Mouse (Mus musculus): ENCODE results near the gene Krtdap. TPM values are rescaled to one million over a fixed set of nuclear protein-coding genes. Genes with fewer than 3 reads are reported as not detected.

Krtdap gene
- polyA plus RNA-seq, 1 experiment from 2014 or later = not detected

DNA sequence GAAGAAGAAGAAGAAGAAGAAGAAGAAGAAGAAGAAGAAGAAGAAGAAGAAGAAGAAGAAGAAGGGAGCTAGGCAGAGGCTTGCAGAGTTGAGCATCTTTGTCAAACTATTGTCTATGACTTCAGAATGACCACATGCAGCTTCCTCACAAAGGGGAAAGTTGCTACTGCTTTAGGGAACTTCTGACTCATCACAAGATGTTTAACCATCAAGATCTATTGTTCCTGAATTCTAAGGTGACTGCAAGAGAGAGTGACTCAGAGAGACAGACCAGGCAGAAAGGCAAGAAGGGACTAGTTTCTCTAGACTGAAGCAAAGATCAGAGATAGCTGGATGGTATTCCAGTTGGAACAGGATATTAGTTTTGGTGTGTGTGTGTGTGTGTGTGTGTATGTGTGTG lies 7.2 kb downstream of the Krtdap start:
- Histone ChIP-seq H3K9ac (replicated peaks) (no peak overlapping the region), H3K27ac (replicated peaks) (no peak overlapping the region), H3K9me3 (no peaks in the 10 kb centered on the region), H3K4me3 (no peak overlapping the region), H3K4me1 (no peaks in the 10 kb centered on the region), H3K4me2 (replicated peaks) (no peak overlapping the region), H3K27me3 (no peaks in the 10 kb centered on the region), H3K36me3 (no peaks in the 10 kb centered on the region)
- no peak for ATAC-seq (ENCODE audit: low FRiP score, low read depth)

- Histone ChIP-seq H3K4me3 (no peak overlapping the region), H3K9ac (replicated peaks) (no peak overlapping the region)
- 69% methylated on average over 1 of the region's 1 CpGs for WGBS
Observed at GRCm38 (mm10) chr7:30796790-30797189, 9.1 kb downstream of the Krtdap start.

GRCm38 (mm10) chr7:30800653-30801052 lies 13.0 kb downstream of the Krtdap start:
- ATAC-seq (ENCODE audit: low FRiP score, low read depth) = no peak
- Histone ChIP-seq H3K9me3 (peaks cover 6% of the 10 kb centered on the region; the same call in 1 of the 2 replicates), H3K4me3 (no peak overlapping the region), H3K4me1 (no peaks in the 10 kb centered on the region), H3K36me3 (no peaks in the 10 kb centered on the region), H3K9ac (replicated peaks) (no peak overlapping the region), H3K4me2 (replicated peaks) (no peak overlapping the region), H3K27ac (replicated peaks) (no peak overlapping the region), H3K27me3 (no peaks in the 10 kb centered on the region)

More at GRCm38 (mm10) chr7:30796790-30797189, 9.1 kb downstream of the Krtdap start:
- H3K27ac ChIP-seq (replicated peaks) = no peak overlapping the region
- H3K4me2 ChIP-seq (replicated peaks) = no peak overlapping the region
- H3K36me3 ChIP-seq = no peaks in the 10 kb centered on the region
- no peaks in the 10 kb centered on the region for H3K4me1 ChIP-seq
- peaks cover 6% of the 10 kb centered on the region; the same call in 1 of the 2 replicates for H3K9me3 ChIP-seq
- no peak for ATAC-seq (ENCODE audit: low FRiP score, low read depth)
- H3K27me3 ChIP-seq = no peaks in the 10 kb centered on the region

DNA sequence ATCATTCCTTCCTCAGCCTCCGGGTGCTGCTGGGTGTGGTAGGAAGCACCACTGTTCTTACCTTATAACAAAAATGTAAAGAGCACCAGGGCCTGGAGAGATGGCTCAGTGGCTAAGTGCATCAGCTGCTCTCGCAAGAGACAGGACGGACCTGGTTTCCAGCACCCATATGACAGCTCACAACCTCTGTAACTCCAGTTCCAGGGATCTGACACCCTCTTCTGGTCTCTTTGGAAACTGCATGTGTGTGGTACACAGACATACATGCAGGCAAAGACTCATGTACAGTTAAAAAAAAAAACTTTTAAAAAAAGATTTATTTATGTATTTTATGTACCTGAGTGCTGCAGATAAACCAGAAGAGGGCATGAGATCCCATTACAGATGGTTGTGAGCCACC lies 15.6 kb downstream of the Krtdap start:
- Histone ChIP-seq H3K4me1 (no peaks in the 10 kb centered on the region), H3K27me3 (no peaks in the 10 kb centered on the region), H3K27ac (replicated peaks) (no peak overlapping the region), H3K4me3 (no peak overlapping the region), H3K36me3 (no peaks in the 10 kb centered on the region), H3K9ac (replicated peaks) (no peak overlapping the region), H3K9me3 (peaks cover 6% of the 10 kb centered on the region; the same call in 1 of the 2 replicates), H3K4me2 (replicated peaks) (no peak overlapping the region)
- 94% methylated on average over 3 of the region's 3 CpGs for WGBS
- ATAC-seq (ENCODE audit: low FRiP score, low read depth) = no peak

DNA sequence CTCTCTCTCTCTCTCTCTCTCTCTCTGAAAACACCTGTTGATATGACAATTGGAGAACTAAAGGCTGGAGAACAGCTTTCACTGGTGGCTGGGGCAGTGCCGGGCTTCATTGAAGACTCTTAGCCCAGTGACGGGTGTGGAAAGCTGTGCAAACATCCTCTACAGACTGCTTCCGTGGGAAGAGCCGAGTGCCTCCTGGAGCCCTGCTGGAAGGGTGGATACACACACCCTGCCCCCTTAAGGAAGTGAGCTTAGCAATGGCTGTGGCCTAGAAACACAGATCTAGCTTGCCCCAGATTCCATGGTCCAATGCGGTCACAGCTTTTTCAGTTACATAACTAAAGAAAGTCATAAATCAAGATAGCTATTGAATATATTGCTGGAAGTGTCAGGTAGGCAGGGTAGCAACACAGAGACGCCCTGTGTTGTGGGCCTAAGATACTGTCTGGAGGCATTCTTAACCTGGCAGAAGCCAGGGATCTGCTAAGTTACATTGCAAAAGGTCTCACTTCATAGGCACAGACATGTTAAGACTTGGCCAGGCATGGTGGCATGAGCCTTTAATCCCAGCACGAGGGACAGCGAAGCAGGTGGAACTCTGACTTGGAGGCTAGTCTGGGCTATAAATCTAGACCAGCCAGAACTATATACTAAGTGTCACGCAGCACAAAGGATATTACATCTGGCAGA lies 16.5 kb downstream of the Krtdap start:
- WGBS = 85% methylated on average over 9 of the region's 9 CpGs
- Histone ChIP-seq H3K4me2 (replicated peaks) (no peak overlapping the region), H3K4me1 (no peaks in the 10 kb centered on the region), H3K36me3 (no peaks in the 10 kb centered on the region), H3K4me3 (no peak overlapping the region), H3K27ac (replicated peaks) (no peak overlapping the region), H3K9ac (replicated peaks) (no peak overlapping the region), H3K9me3 (peaks cover 6% of the 10 kb centered on the region; the same call in 1 of the 2 replicates), H3K27me3 (no peaks in the 10 kb centered on the region)
- no peak for ATAC-seq (ENCODE audit: low FRiP score, low read depth)

- Histone ChIP-seq H3K27ac (replicated peaks) (no peak overlapping the region), H3K4me1 (no peaks in the 10 kb centered on the region), H3K36me3 (no peaks in the 10 kb centered on the region), H3K9ac (replicated peaks) (no peak overlapping the region), H3K9me3 (no peaks in the 10 kb centered on the region), H3K4me3 (no peak overlapping the region), H3K27me3 (no peaks in the 10 kb centered on the region), H3K4me2 (replicated peaks) (no peak overlapping the region)
- 50% methylated on average over 6 of the region's 6 CpGs for WGBS
- no peak for ATAC-seq (ENCODE audit: low FRiP score, low read depth)
Observed at GRCm38 (mm10) chr7:30805924-30806323, 18.2 kb downstream of the Krtdap start.

DNA sequence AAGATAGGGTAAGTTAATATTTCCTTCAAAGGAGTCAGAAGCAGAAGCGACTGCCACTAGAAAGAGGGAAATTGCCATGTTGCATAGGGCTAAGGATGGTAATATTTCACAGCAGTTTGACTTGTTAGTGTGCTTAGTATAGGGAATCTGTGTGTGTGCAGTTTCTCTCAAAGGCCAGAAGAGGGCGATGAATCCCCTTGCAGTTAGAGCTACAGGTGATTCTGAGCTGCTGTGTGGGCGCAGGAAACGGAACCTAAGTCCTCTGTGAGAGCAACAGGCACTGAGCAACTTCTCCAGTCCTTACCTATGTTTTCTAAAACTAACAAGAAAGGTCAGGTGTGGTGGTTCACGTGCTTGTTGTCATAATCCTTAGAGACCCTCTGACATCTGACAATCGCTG lies 22.6 kb downstream of the Krtdap start:
- WGBS = 57% methylated on average over 6 of the region's 6 CpGs
- H3K36me3 ChIP-seq = no peaks in the 10 kb centered on the region
- H3K9ac ChIP-seq (replicated peaks) = no peak overlapping the region
- no peaks in the 10 kb centered on the region for H3K27me3 ChIP-seq
- H3K4me2 ChIP-seq (replicated peaks) = no peak overlapping the region
- no peak overlapping the region for H3K4me3 ChIP-seq
- no peaks in the 10 kb centered on the region for H3K4me1 ChIP-seq
- ATAC-seq (ENCODE audit: low FRiP score, low read depth) = no peak
- H3K27ac ChIP-seq (replicated peaks) = no peak overlapping the region
- no peaks in the 10 kb centered on the region for H3K9me3 ChIP-seq

DNA sequence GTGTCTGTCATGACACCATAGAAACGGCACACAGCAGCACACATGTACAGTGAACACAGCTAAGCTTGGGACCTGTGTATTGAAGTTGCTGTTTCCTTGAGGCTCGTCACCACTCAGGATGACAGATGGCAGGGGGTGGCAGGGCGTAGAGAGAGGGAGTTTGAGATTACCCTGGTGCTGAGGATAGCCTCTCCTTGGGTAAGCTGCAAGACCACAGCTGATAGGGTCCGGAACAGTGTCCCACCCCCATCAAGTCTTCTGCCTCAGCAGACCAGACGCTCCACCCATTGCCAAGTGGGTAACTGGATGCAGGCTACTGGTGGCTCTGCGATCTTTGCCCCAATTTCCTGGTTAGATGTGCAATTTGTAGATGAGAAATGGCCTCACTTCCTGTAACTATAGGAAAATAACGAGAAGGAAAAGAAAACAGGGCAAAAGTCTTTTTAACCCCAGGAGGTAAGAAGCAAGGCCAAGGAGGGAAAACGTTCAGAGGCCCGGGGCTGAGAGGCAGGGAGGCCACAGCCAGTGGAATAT lies 24.1 kb downstream of the Krtdap start:
- H3K4me3 ChIP-seq = no peak overlapping the region
- no peaks in the 10 kb centered on the region for H3K9me3 ChIP-seq
- H3K9ac ChIP-seq (replicated peaks) = no peak overlapping the region
- ATAC-seq (ENCODE audit: low FRiP score, low read depth) = no peak
- H3K27me3 ChIP-seq = no peaks in the 10 kb centered on the region
- H3K4me2 ChIP-seq (replicated peaks) = no peak overlapping the region
- no peaks in the 10 kb centered on the region for H3K4me1 ChIP-seq
- H3K36me3 ChIP-seq = no peaks in the 10 kb centered on the region
- WGBS = 72% methylated on average over 9 of the region's 9 CpGs
- no peak overlapping the region for H3K27ac ChIP-seq (replicated peaks)

DNA sequence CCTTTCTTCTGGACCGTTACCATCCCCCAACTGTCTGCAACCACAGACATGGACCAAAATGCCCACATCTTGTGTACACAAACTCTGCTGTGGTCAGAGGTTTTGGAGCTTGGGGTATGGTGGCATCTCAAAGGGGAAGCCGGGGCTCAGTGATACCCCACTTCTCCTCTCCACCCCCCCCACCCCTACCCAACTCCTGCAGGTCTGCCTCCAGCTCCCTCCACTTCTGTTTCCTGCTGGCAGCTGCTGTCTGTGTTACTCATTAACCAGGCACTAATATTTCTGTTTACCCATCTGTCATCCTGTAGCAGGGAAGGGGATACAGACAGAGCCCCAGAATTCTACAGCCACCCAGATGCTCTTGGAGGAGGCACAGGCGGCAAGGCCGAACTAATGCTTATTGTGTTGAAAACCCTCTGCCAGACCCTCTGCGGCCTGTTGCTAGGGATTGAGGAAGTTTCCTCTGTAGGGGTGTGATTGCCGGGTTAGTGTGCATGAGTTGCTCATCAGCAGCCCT lies 24.7 kb downstream of the Krtdap start:
- Histone ChIP-seq H3K4me1 (no peaks in the 10 kb centered on the region), H3K9me3 (no peaks in the 10 kb centered on the region), H3K27me3 (no peaks in the 10 kb centered on the region), H3K4me2 (replicated peaks) (no peak overlapping the region), H3K36me3 (no peaks in the 10 kb centered on the region), H3K27ac (replicated peaks) (no peak overlapping the region), H3K9ac (replicated peaks) (no peak overlapping the region), H3K4me3 (no peak overlapping the region)
- ATAC-seq (ENCODE audit: low FRiP score, low read depth) = no peak
- WGBS = 79% methylated on average over 6 of the region's 6 CpGs

DNA sequence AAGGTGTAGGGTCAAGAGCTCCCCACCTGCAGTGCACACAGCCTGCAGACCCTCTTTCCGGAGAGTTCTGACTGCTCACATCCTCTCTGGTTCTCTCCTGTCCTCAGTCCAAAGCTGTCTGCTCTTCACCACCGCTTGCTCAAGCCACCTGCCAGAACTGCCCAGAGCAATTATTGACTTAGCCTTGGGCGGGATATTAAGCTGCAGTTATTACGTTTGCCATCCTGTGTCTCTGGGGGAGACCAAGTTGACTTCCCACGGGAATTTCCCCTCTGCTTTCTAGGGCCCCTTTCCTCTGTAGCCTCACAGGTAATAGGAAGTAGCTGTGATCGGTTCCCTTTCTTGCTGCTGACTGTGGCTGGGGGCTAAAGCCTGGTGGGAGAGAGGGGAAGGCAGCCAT lies 32.4 kb downstream of the Krtdap start:
- Histone ChIP-seq H3K4me3 (no peak overlapping the region), H3K27ac (replicated peaks) (no peak overlapping the region), H3K9me3 (no peaks in the 10 kb centered on the region), H3K4me2 (replicated peaks) (no peak overlapping the region), H3K9ac (replicated peaks) (no peak overlapping the region), H3K36me3 (no peaks in the 10 kb centered on the region), H3K4me1 (no peaks in the 10 kb centered on the region), H3K27me3 (no peaks in the 10 kb centered on the region)
- WGBS = 71% methylated on average over 6 of the region's 6 CpGs
- ATAC-seq (ENCODE audit: low FRiP score, low read depth) = no peak

DNA sequence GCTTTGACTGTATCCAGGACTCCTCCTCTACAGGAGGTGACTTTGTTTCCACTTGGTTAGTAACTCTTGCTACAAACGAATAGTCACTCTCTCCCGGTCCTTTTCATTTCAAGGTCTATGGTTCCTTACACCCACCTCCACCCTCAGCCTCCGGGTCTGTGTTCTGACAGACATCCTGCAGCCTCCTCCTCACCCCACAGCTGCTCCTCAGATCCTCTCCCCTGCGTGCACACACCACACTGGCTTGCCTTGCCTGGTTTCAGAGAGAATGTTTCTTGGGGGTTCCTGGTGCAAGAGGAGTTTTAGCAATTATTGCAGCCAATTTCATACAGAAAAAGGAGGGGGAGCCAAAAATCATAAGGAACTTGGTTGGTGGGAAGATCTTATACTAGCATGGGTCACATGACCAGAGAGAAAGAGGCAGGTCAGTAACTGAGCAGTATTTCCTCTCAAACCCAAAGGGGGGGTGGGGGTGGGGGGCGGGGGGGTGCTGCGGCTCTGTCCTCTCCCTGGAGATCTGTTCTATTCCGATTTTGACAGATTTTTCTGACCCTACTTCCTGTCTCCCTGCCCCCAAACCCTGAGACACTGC lies 33.3 kb downstream of the Krtdap start:
- no peak overlapping the region for H3K4me2 ChIP-seq (replicated peaks)
- no peak overlapping the region for H3K27ac ChIP-seq (replicated peaks)
- no peaks in the 10 kb centered on the region for H3K27me3 ChIP-seq
- H3K9ac ChIP-seq (replicated peaks) = no peak overlapping the region
- no peak overlapping the region for H3K4me3 ChIP-seq
- no peaks in the 10 kb centered on the region for H3K36me3 ChIP-seq
- 71% methylated on average over 7 of the region's 7 CpGs for WGBS
- H3K4me1 ChIP-seq = no peaks in the 10 kb centered on the region
- H3K9me3 ChIP-seq = no peaks in the 10 kb centered on the region
- ATAC-seq (ENCODE audit: low FRiP score, low read depth) = no peak

DNA sequence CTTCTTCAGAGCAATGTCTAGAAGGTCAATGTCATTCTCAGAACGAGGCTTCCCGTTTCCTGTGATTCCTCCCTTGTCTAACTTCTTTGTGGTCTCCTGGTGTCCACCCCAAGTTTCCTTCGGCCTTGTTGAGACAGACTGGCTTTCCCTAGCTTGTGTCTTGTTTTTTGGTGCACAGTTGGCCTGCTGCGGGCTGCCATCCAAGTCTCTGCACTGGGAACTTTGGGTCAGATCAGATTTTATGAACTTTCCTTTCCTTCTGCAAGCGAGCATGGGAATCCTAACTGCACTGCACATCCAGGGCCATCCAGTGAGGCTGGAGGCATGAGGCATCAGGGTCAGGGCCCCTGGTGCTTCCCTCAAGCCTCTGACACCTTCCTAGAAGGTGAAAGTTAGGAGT lies 33.8 kb downstream of the Krtdap start:
- Histone ChIP-seq H3K4me2 (replicated peaks) (no peak overlapping the region), H3K9ac (replicated peaks) (no peak overlapping the region), H3K9me3 (no peaks in the 10 kb centered on the region), H3K4me3 (no peak overlapping the region), H3K27me3 (no peaks in the 10 kb centered on the region), H3K27ac (replicated peaks) (no peak overlapping the region), H3K4me1 (no peaks in the 10 kb centered on the region), H3K36me3 (no peaks in the 10 kb centered on the region)
- WGBS = 74% methylated on average over 5 of the region's 5 CpGs
- ATAC-seq (ENCODE audit: low FRiP score, low read depth) = no peak
